ENCODE assay signal across 20 mouse cellular contexts in genomic region chr6:29439251-29439650, GRCm38 (mm10). TPM values are rescaled to one million over a fixed set of nuclear protein-coding genes. Genes with fewer than 3 reads are reported as not detected.
DNase-seq lines count a peak whose midpoint lies in the region; ATAC-seq lines count a peak whose summit lies in the region.
"Had no signal": no experiment of that assay in that cellular context is flagged by ENCODE, and none has a peak within 500 bp of the region (broad histone marks: within the 10 kb centered on the region; RNA-seq: fewer than 3 reads in every experiment).

No protein-coding gene starts in this region.

- H3K9ac ChIP-seq in embryonic facial prominence, embryonic 14.5 days (ENCODE audit: low read depth, low read length): no peak overlapping the region
- H3K9ac ChIP-seq in forebrain, embryonic 16.5 days (replicated peaks; ENCODE audit: low read depth, low read length): no peak overlapping the region
- H3K9ac ChIP-seq: embryonic facial prominence, embryonic 13.5 days; forebrain, embryonic 13.5 days; hindbrain, embryonic 13.5 days had no signal

- WGBS in embryonic facial prominence, embryonic 14.5 days: 86% methylated on average over 2 of the region's 4 CpGs
- WGBS in embryonic facial prominence, embryonic 10.5 days: 73% methylated on average over 4 of the region's 4 CpGs
- 80% methylated on average over 4 of the region's 4 CpGs for WGBS in forebrain, embryonic 16.5 days

- H3K27me3 ChIP-seq in embryonic facial prominence, embryonic 14.5 days (replicated peaks; ENCODE audit: control insufficient read depth, insufficient read depth, low read length): 0 out of 2 replicates have a peak, but pooled peaks cover 4% of the 10 kb centered on the region
- H3K27me3 ChIP-seq in embryonic facial prominence, embryonic 10.5 days (replicated peaks; ENCODE audit: low read depth, poor library complexity, severe bottlenecking): peaks cover 23% of the 10 kb centered on the region
- peaks cover 5% of the 10 kb centered on the region for H3K27me3 ChIP-seq in forebrain, embryonic 16.5 days (replicated peaks; ENCODE audit: control insufficient read depth, insufficient read depth, low read length)

- H3K27ac ChIP-seq in embryonic facial prominence, embryonic 14.5 days (replicated peaks; ENCODE audit: low read depth, low read length): no peak overlapping the region
- H3K27ac ChIP-seq in embryonic facial prominence, embryonic 10.5 days (replicated peaks): no peak overlapping the region
- no peak overlapping the region for H3K27ac ChIP-seq in forebrain, embryonic 16.5 days (ENCODE audit: low read length)
- H3K27ac ChIP-seq: embryonic facial prominence, embryonic 13.5 days; forebrain, embryonic 13.5 days; hindbrain, embryonic 13.5 days; midbrain, embryonic 10.5 days had no signal

- no peak overlapping the region for H3K4me2 ChIP-seq in embryonic facial prominence, embryonic 14.5 days (ENCODE audit: low read depth, low read length)
- H3K4me2 ChIP-seq in forebrain, embryonic 16.5 days (ENCODE audit: low read length): no peak overlapping the region
- H3K4me2 ChIP-seq: embryonic facial prominence, embryonic 13.5 days; forebrain, embryonic 13.5 days; hindbrain, embryonic 13.5 days; liver, embryonic 11.5 days had no signal

- H3K36me3 ChIP-seq in embryonic facial prominence, embryonic 14.5 days (ENCODE audit: control insufficient read depth, insufficient read depth, low read length): peaks cover 58% of the 10 kb centered on the region
- peaks cover 20% of the 10 kb centered on the region; the same call in 1 of the 2 replicates for H3K36me3 ChIP-seq in embryonic facial prominence, embryonic 10.5 days (replicated peaks)
- H3K36me3 ChIP-seq in forebrain, embryonic 16.5 days (ENCODE audit: control insufficient read depth, insufficient read depth): no peaks in the 10 kb centered on the region
- H3K36me3 ChIP-seq: midbrain, embryonic 10.5 days had no signal

- DNase-seq in embryonic facial prominence, embryonic 14.5 days (ENCODE audit: low spot score): peak; percentile 68
- no peak for DNase-seq in embryonic facial prominence, embryonic 10.5 days (ENCODE audit: low spot score)
- DNase-seq in layer of hippocampus, postnatal 10 days (ENCODE audit: low spot score in 2 of 2): peak; percentile 38 to 49
- DNase-seq in layer of hippocampus, adult 9-10 months (ENCODE audit: low spot score): no peak
- peak; percentile 51 for DNase-seq in adipocyte (ENCODE audit: low spot score)
- DNase-seq in heart, postnatal 36 days: peak; percentile 35 to 56
- no peak for DNase-seq in left cerebral cortex, postnatal 36 days (ENCODE audit: low spot score in 2 of 2)
- DNase-seq: adrenal gland, postnatal 14 days; kidney, adult 11 months; kidney, postnatal 36 days; right cerebral cortex, postnatal 25 days; thymus, adult 18-20 months had no signal

- no peaks in the 10 kb centered on the region for H3K9me3 ChIP-seq in embryonic facial prominence, embryonic 14.5 days (ENCODE audit: control insufficient read depth, low read length)
- H3K9me3 ChIP-seq in embryonic facial prominence, embryonic 10.5 days: no peaks in the 10 kb centered on the region
- no peaks in the 10 kb centered on the region for H3K9me3 ChIP-seq in forebrain, embryonic 16.5 days (ENCODE audit: control insufficient read depth, low read length)
- H3K9me3 ChIP-seq: embryonic facial prominence, embryonic 13.5 days; forebrain, embryonic 13.5 days; hindbrain, embryonic 13.5 days; midbrain, embryonic 10.5 days had no signal

- no peak for ATAC-seq in embryonic facial prominence, embryonic 14.5 days (ENCODE audit: low read depth)
- ATAC-seq in forebrain, embryonic 16.5 days: no peak
- ATAC-seq: forebrain, embryonic 13.5 days had no signal

- intact Hi-C loops in heart, postnatal 36 days (cut with DNase I): loop anchor here (5.0 kb wide), 1 partner anchor 77 kb away; no protein-coding TSS in a partner anchor
- intact Hi-C loops in left cerebral cortex, postnatal 36 days (cut with DNase I): no loop called here

- no peak overlapping the region for H3K4me3 ChIP-seq in embryonic facial prominence, embryonic 14.5 days (ENCODE audit: low read depth, low read length)
- H3K4me3 ChIP-seq in embryonic facial prominence, embryonic 10.5 days: no peak overlapping the region
- H3K4me3 ChIP-seq in forebrain, embryonic 16.5 days (replicated peaks; ENCODE audit: low read length): no peak overlapping the region
- H3K4me3 ChIP-seq: embryonic facial prominence, embryonic 13.5 days; forebrain, embryonic 13.5 days; hindbrain, embryonic 13.5 days; midbrain, embryonic 10.5 days had no signal

- H3K4me1 ChIP-seq in embryonic facial prominence, embryonic 14.5 days (ENCODE audit: control insufficient read depth, insufficient read depth, low read length): peaks cover 13% of the 10 kb centered on the region
- H3K4me1 ChIP-seq in embryonic facial prominence, embryonic 10.5 days: peaks cover 34% of the 10 kb centered on the region
- H3K4me1 ChIP-seq in forebrain, embryonic 16.5 days (replicated peaks; ENCODE audit: control insufficient read depth, insufficient read depth, low read length): peaks cover 19% of the 10 kb centered on the region

RNA-seq across cellular contexts. Expression of gene Flnc, which starts 6.2 kb away (rescaled TPM):
- 39.2 and 39.7 TPM in 2 replicates for polyA plus RNA-seq in embryonic facial prominence, embryonic 14.5 days (2014; fragmentation: Nextera tagmentation; extraction: Ambion mirVana)
- polyA plus RNA-seq in embryonic facial prominence, embryonic 10.5 days (2016; fragmentation: Nextera tagmentation; extraction: Ambion mirVana): 4.0 and 4.5 TPM in 2 replicates
- total RNA-seq in layer of hippocampus, postnatal 10 days (2021): 1 to 10 TPM; 4.0 to 4.4 TPM
- 100 to 1,000 TPM; 205 to 216 TPM for total RNA-seq in heart, postnatal 36 days (2021)
- 2.0 and 2.7 TPM in 2 replicates for polyA plus RNA-seq in forebrain, embryonic 16.5 days (2015; fragmentation: Nextera tagmentation; extraction: Ambion mirVana)
- 1 to 10 TPM; 1.7 to 2.0 TPM for total RNA-seq in left cerebral cortex, postnatal 36 days (2021)

RNA-seq across cellular contexts. Expression of gene Atp6v1f, which starts 28.3 kb away (rescaled TPM):
- polyA plus RNA-seq in embryonic facial prominence, embryonic 14.5 days (2014; fragmentation: Nextera tagmentation; extraction: Ambion mirVana): 213 and 215 TPM in 2 replicates
- polyA plus RNA-seq in embryonic facial prominence, embryonic 10.5 days (2016; fragmentation: Nextera tagmentation; extraction: Ambion mirVana): 206 and 207 TPM in 2 replicates
- total RNA-seq in layer of hippocampus, postnatal 10 days (2021): 100 to 1,000 TPM; 221 to 225 TPM
- 100 to 1,000 TPM; 105 to 107 TPM for total RNA-seq in heart, postnatal 36 days (2021)
- 295 and 324 TPM in 2 replicates for polyA plus RNA-seq in forebrain, embryonic 16.5 days (2015; fragmentation: Nextera tagmentation; extraction: Ambion mirVana)
- 100 to 1,000 TPM; 229 to 263 TPM for total RNA-seq in left cerebral cortex, postnatal 36 days (2021)

RNA-seq across cellular contexts. Expression of gene Atp6v1fnb, which starts 32.0 kb away (rescaled TPM):
- not detected in 2 replicates for polyA plus RNA-seq in embryonic facial prominence, embryonic 14.5 days (2014; fragmentation: Nextera tagmentation; extraction: Ambion mirVana)
- 0.28 TPM in 1 of 2 replicates, not detected in the other for polyA plus RNA-seq in embryonic facial prominence, embryonic 10.5 days (2016; fragmentation: Nextera tagmentation; extraction: Ambion mirVana)
- total RNA-seq in layer of hippocampus, postnatal 10 days (2021): not detected
- total RNA-seq in heart, postnatal 36 days (2021): not detected
- polyA plus RNA-seq in forebrain, embryonic 16.5 days (2015; fragmentation: Nextera tagmentation; extraction: Ambion mirVana): not detected in 2 replicates
- total RNA-seq in left cerebral cortex, postnatal 36 days (2021): under 1 TPM; 0.49 to 0.63 TPM
- total RNA-seq: adrenal gland, postnatal 14 days had no signal
- polyA plus RNA-seq: gonadal fat pad, adult 2 months; lung, embryonic 16.5 days; midbrain, embryonic 10.5 days had no signal

RNA-seq across cellular contexts. Expression of gene Ccdc136, which starts 43.1 kb away (rescaled TPM):
- polyA plus RNA-seq in embryonic facial prominence, embryonic 14.5 days (2014; fragmentation: Nextera tagmentation; extraction: Ambion mirVana): 19.5 and 21.3 TPM in 2 replicates
- 18.6 and 23.1 TPM in 2 replicates for polyA plus RNA-seq in embryonic facial prominence, embryonic 10.5 days (2016; fragmentation: Nextera tagmentation; extraction: Ambion mirVana)
- total RNA-seq in layer of hippocampus, postnatal 10 days (2021): 10 to 100 TPM; 60.7 to 66.7 TPM
- total RNA-seq in heart, postnatal 36 days (2021): 1 to 10 TPM; 1.7 to 3.0 TPM
- 37.7 and 45.5 TPM in 2 replicates for polyA plus RNA-seq in forebrain, embryonic 16.5 days (2015; fragmentation: Nextera tagmentation; extraction: Ambion mirVana)
- total RNA-seq in left cerebral cortex, postnatal 36 days (2021): 10 to 100 TPM; 90.3 to 90.4 TPM

RNA-seq across cellular contexts. Expression of gene Opn1sw, which starts 51.0 kb away (rescaled TPM):
- polyA plus RNA-seq in embryonic facial prominence, embryonic 14.5 days (2014; fragmentation: Nextera tagmentation; extraction: Ambion mirVana): 0.96 and 1.3 TPM in 2 replicates
- 0.25 and 0.40 TPM in 2 replicates for polyA plus RNA-seq in embryonic facial prominence, embryonic 10.5 days (2016; fragmentation: Nextera tagmentation; extraction: Ambion mirVana)
- total RNA-seq in layer of hippocampus, postnatal 10 days (2021): 1 to 10 TPM in 1 of 2 experiments, under 1 TPM in 1; 0.54 to 1.1 TPM
- total RNA-seq in heart, postnatal 36 days (2021): under 1 TPM in 1 of 2 experiments, not detected in 1; 0.11 TPM
- polyA plus RNA-seq in forebrain, embryonic 16.5 days (2015; fragmentation: Nextera tagmentation; extraction: Ambion mirVana): 0.25 and 0.41 TPM in 2 replicates
- under 1 TPM in 1 of 2 experiments, not detected in 1; 0.17 TPM for total RNA-seq in left cerebral cortex, postnatal 36 days (2021)
- total RNA-seq: adrenal gland, postnatal 14 days had no signal

Comparison
In these comparisons a context has a peak if more than half of its experiments do, and no peak if none do; other contexts are left out.
1. DNase-seq: peak in embryonic facial prominence, embryonic 14.5 days (single experiment), layer of hippocampus, postnatal 10 days (2 of 2), adipocyte (single experiment) and heart, postnatal 36 days (2 of 2); none in embryonic facial prominence, embryonic 10.5 days (single experiment), layer of hippocampus, adult 9-10 months (single experiment) and left cerebral cortex, postnatal 36 days (0 of 2).
2. RNA of gene Flnc, which starts 6.2 kb away (total RNA-seq): 205 to 216 TPM in heart, postnatal 36 days; 4.0 to 4.4 TPM in layer of hippocampus, postnatal 10 days and 1.7 to 2.0 TPM in left cerebral cortex, postnatal 36 days; every median in the first group is over 10 times any median in the second.